Mouse (Mus musculus) embryonic facial prominence, embryonic 13.5 days (tissue): ENCODE measurements around the gene Get4. TPM values are rescaled to one million over a fixed set of nuclear protein-coding genes. Genes with fewer than 3 reads are reported as not detected.

Experiments used
- ATAC-seq: fragments of 200-750 bp; cut with Nextera tagmentation; 2 replicates; pipeline ENCODE4 v1.8.0; 2017; ENCODE audit warnings: low read depth; ENCODE audit not compliant: insufficient number of reproducible peaks, insufficient read depth, low FRiP score, low TSS enrichment
- H3K27ac ChIP-seq: fragments of 300-500 bp; sonication (generic); 2 replicates; pipeline ENCODE4 v1.5.1; 2015; ENCODE audit warnings: moderate library complexity, mild to moderate bottlenecking, inconsistent platforms
- H3K27me3 ChIP-seq: fragments of 300-500 bp; sonication (generic); 2 replicates; pipeline ENCODE4 v1.6.1; 2015; ENCODE audit warnings: mild to moderate bottlenecking, inconsistent platforms
- H3K36me3 ChIP-seq: fragments of 300-500 bp; sonication (generic); 2 replicates; pipeline ENCODE4 v1.6.1; 2015; ENCODE audit warnings: mild to moderate bottlenecking, inconsistent platforms
- H3K4me1 ChIP-seq: fragments of 300-500 bp; sonication (generic); 2 replicates; pipeline ENCODE4 v1.6.1; 2015; ENCODE audit warnings: inconsistent platforms
- H3K4me2 ChIP-seq: fragments of 300-500 bp; sonication (generic); 2 replicates; pipeline ENCODE4 v1.6.1; 2015; ENCODE audit warnings: moderate library complexity, mild to moderate bottlenecking, inconsistent platforms
- H3K4me3 ChIP-seq: fragments of 300-500 bp; sonication (generic); 2 replicates; pipeline ENCODE4 v1.5.1; 2015; ENCODE audit warnings: mild to moderate bottlenecking, inconsistent platforms
- H3K9ac ChIP-seq: fragments of 300-500 bp; sonication (generic); 2 replicates; pipeline ENCODE4 v1.6.1; 2015; ENCODE audit warnings: mild to moderate bottlenecking, inconsistent platforms
- H3K9me3 ChIP-seq: fragments of 300-500 bp; sonication (generic); 2 replicates; pipeline ENCODE4 v1.6.1; 2016; ENCODE audit warnings: inconsistent platforms
- WGBS: fragments of 180-500 bp; shearing (Covaris S2); methylation state at CpG from one replicate; pipeline ENCODE4 v1.1.7; 2015; ENCODE audit warnings: mixed read lengths; 5-methylcytosine and 5-hydroxymethylcytosine counted together
- polyA plus RNA-seq: library from polyadenylated mRNA; unstranded; fragments of >200 nt; fragmentation: Nextera tagmentation; extraction: Ambion mirVana; gene quantifications from 2 replicates; pipeline ENCODE4 v1.2.1, GENCODE M21; 2015

The Get4 gene
- polyA plus RNA-seq, 1 experiment from 2014 or later, result 160 TPM

GRCm38 (mm10) chr5:139243384-139243783 lies 8.7 kb upstream of the Get4 start:
- ATAC-seq, result no peak
- Histone ChIP-seq H3K9ac (no peak overlapping the region), H3K4me2 (no peak overlapping the region), H3K27ac (no peak overlapping the region), H3K4me1 (no peaks in the 10 kb centered on the region), H3K36me3 (peaks cover 97% of the 10 kb centered on the region), H3K4me3 (no peak overlapping the region), H3K9me3 (no peaks in the 10 kb centered on the region), H3K27me3 (no peaks in the 10 kb centered on the region)
- 72% methylated on average over 1 of the region's 1 CpGs for WGBS

GRCm38 (mm10) chr5:139247767-139248166 lies 4.4 kb upstream of the Get4 start:
- H3K36me3 ChIP-seq, result peaks cover 76% of the 10 kb centered on the region
- no peak overlapping the region for H3K9ac ChIP-seq
- H3K4me2 ChIP-seq, result no peak overlapping the region
- 86% methylated on average over 3 of the region's 3 CpGs for WGBS
- ATAC-seq, result no peak
- no peak overlapping the region for H3K27ac ChIP-seq
- peaks cover 6% of the 10 kb centered on the region for H3K4me1 ChIP-seq
- no peaks in the 10 kb centered on the region for H3K9me3 ChIP-seq
- H3K27me3 ChIP-seq, result no peaks in the 10 kb centered on the region
- H3K4me3 ChIP-seq, result no peak overlapping the region

GRCm38 (mm10) chr5:139248846-139249245 lies 3.3 kb upstream of the Get4 start:
- Histone ChIP-seq H3K9me3 (no peaks in the 10 kb centered on the region), H3K4me2 (no peak overlapping the region), H3K27me3 (no peaks in the 10 kb centered on the region), H3K27ac (no peak overlapping the region), H3K4me1 (peaks cover 14% of the 10 kb centered on the region), H3K9ac (no peak overlapping the region), H3K36me3 (peaks cover 68% of the 10 kb centered on the region), H3K4me3 (no peak overlapping the region)
- 85% methylated on average over 3 of the region's 3 CpGs for WGBS
- no peak for ATAC-seq

- peak overlapping the region; percentile 80 for H3K27ac ChIP-seq
- peaks cover 51% of the 10 kb centered on the region for H3K36me3 ChIP-seq
- peak overlapping the region; percentile 83; the same call in 1 of the 2 replicates for H3K4me3 ChIP-seq
- H3K9ac ChIP-seq, result peak overlapping the region; percentile 79
- no peak for ATAC-seq
- H3K4me1 ChIP-seq, result peaks cover 28% of the 10 kb centered on the region
- 86% methylated on average over 7 of the region's 7 CpGs for WGBS
- no peaks in the 10 kb centered on the region for H3K27me3 ChIP-seq
- no peaks in the 10 kb centered on the region for H3K9me3 ChIP-seq
- peak overlapping the region; percentile 94 for H3K4me2 ChIP-seq
Measured at GRCm38 (mm10) chr5:139251279-139251678, 845 bp upstream of the Get4 start.

GRCm38 (mm10) chr5:139251736-139252080 lies 416 bp upstream of the Get4 start:
- WGBS, result under 1% methylated on average over 8 of the region's 8 CpGs
- Histone ChIP-seq H3K4me3 (peak overlapping the region; percentile 83), H3K36me3 (peaks cover 48% of the 10 kb centered on the region), H3K27ac (peak overlapping the region; percentile 80), H3K4me1 (peaks cover 28% of the 10 kb centered on the region), H3K9me3 (no peaks in the 10 kb centered on the region), H3K4me2 (peak overlapping the region; percentile 94), H3K9ac (peak overlapping the region; percentile 79), H3K27me3 (no peaks in the 10 kb centered on the region)
- no peak; the same call in 1 of the 2 replicates for ATAC-seq

GRCm38 (mm10) chr5:139252910-139253245 lies 754 bp downstream of the Get4 start:
- no peak; the same call in 1 of the 2 replicates for ATAC-seq
- peak overlapping the region; percentile 92 for H3K27ac ChIP-seq
- H3K9ac ChIP-seq, result peak overlapping the region; percentile 93
- H3K36me3 ChIP-seq, result peaks cover 48% of the 10 kb centered on the region
- no peaks in the 10 kb centered on the region for H3K9me3 ChIP-seq
- peak overlapping the region; percentile 94 for H3K4me2 ChIP-seq
- H3K4me3 ChIP-seq, result peak overlapping the region; percentile 83
- WGBS, result 0% methylated on average over 7 of the region's 7 CpGs
- peaks cover 28% of the 10 kb centered on the region for H3K4me1 ChIP-seq
- no peaks in the 10 kb centered on the region for H3K27me3 ChIP-seq

- peaks cover 48% of the 10 kb centered on the region for H3K36me3 ChIP-seq
- peak overlapping the region; percentile 92 for H3K27ac ChIP-seq
- no peak for ATAC-seq
- H3K4me3 ChIP-seq, result peak overlapping the region; percentile 83
- H3K9me3 ChIP-seq, result no peaks in the 10 kb centered on the region
- no peaks in the 10 kb centered on the region for H3K27me3 ChIP-seq
- whole genome bisulfite sequencing, result 6% methylated on average over 6 of the region's 6 CpGs
- H3K4me1 ChIP-seq, result peaks cover 28% of the 10 kb centered on the region
- H3K9ac ChIP-seq, result peak overlapping the region; percentile 93
- H3K4me2 ChIP-seq, result peak overlapping the region; percentile 94
Measured at GRCm38 (mm10) chr5:139253301-139253741, 1.2 kb downstream of the Get4 start.

GRCm38 (mm10) chr5:139254938-139255337 lies 2.8 kb downstream of the Get4 start:
- no peak for ATAC-seq
- Histone ChIP-seq H3K27me3 (no peaks in the 10 kb centered on the region), H3K4me3 (no peak overlapping the region), H3K36me3 (peaks cover 41% of the 10 kb centered on the region), H3K4me2 (no peak overlapping the region), H3K9ac (no peak overlapping the region), H3K9me3 (no peaks in the 10 kb centered on the region), H3K27ac (no peak overlapping the region), H3K4me1 (peaks cover 28% of the 10 kb centered on the region)
- 82% methylated on average over 6 of the region's 6 CpGs for WGBS

- WGBS, result 88% methylated on average over 6 of the region's 6 CpGs
- no peak overlapping the region for H3K9ac ChIP-seq
- no peak overlapping the region for H3K27ac ChIP-seq
- H3K4me2 ChIP-seq, result no peak overlapping the region
- no peaks in the 10 kb centered on the region for H3K27me3 ChIP-seq
- ATAC-seq, result no peak
- peaks cover 41% of the 10 kb centered on the region for H3K36me3 ChIP-seq
- no peak overlapping the region for H3K4me3 ChIP-seq
- H3K9me3 ChIP-seq, result no peaks in the 10 kb centered on the region
- peaks cover 28% of the 10 kb centered on the region for H3K4me1 ChIP-seq
Measured at GRCm38 (mm10) chr5:139255777-139256176, 3.7 kb downstream of the Get4 start.

GRCm38 (mm10) chr5:139256211-139256765 lies 4.2 kb downstream of the Get4 start:
- H3K27me3 ChIP-seq, result no peaks in the 10 kb centered on the region
- H3K9me3 ChIP-seq, result no peaks in the 10 kb centered on the region
- H3K4me2 ChIP-seq, result no peak overlapping the region
- no peak for ATAC-seq
- no peak overlapping the region for H3K4me3 ChIP-seq
- peaks cover 26% of the 10 kb centered on the region for H3K4me1 ChIP-seq
- no peak overlapping the region for H3K9ac ChIP-seq
- H3K27ac ChIP-seq, result no peak overlapping the region
- 69% methylated on average over 3 of the region's 3 CpGs for WGBS
- peaks cover 45% of the 10 kb centered on the region for H3K36me3 ChIP-seq

- peaks cover 22% of the 10 kb centered on the region for H3K4me1 ChIP-seq
- H3K27ac ChIP-seq, result no peak overlapping the region
- H3K36me3 ChIP-seq, result peaks cover 54% of the 10 kb centered on the region
- no peak overlapping the region for H3K9ac ChIP-seq
- H3K4me2 ChIP-seq, result no peak overlapping the region
- no peak overlapping the region for H3K4me3 ChIP-seq
- 95% methylated on average over 1 of the region's 1 CpGs for WGBS
- no peak for ATAC-seq
- H3K9me3 ChIP-seq, result no peaks in the 10 kb centered on the region
- H3K27me3 ChIP-seq, result no peaks in the 10 kb centered on the region
Measured at GRCm38 (mm10) chr5:139257265-139257664, 5.1 kb downstream of the Get4 start.

GRCm38 (mm10) chr5:139257818-139258217 lies 5.7 kb downstream of the Get4 start:
- Histone ChIP-seq H3K4me3 (no peak overlapping the region), H3K9ac (no peak overlapping the region), H3K27ac (no peak overlapping the region), H3K9me3 (no peaks in the 10 kb centered on the region), H3K4me2 (no peak overlapping the region), H3K4me1 (peaks cover 22% of the 10 kb centered on the region), H3K27me3 (no peaks in the 10 kb centered on the region), H3K36me3 (peaks cover 60% of the 10 kb centered on the region)
- no peak for ATAC-seq
- WGBS, result 92% methylated on average over 4 of the region's 4 CpGs
